Mouse (Mus musculus): ENCODE results near the gene Eif4e3. TPM values are rescaled to one million over a fixed set of nuclear protein-coding genes. Genes with fewer than 3 reads are reported as not detected.

Eif4e3 gene
- polyA plus RNA-seq, 1 experiment from 2014 or later: 19.5 TPM

DNA sequence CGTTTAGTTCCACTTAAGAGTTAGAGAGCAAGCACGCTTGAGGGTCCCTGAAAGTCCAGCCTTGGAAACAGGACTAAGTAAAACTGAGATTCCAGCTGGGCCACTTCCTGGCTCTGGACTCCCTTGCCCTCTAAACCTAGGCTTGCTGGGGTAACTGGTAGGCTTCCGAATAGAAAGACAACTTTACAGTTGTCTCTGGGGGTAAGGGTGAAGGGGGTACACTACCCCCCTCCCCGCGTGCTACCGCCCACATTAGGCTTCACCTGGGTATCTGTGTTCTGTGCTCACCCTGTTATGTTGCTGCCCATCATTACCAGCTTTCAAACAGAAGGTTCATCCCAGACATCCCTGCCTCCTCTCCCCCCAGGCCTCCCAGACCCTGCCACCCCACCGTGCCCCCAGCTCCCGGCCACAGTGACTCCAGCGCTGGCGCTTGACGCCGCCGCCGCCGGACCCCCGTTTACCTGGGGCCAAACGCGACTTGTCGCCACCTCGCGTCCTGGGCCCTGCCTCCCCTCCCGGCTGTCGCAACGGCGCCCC is 25.2 kb upstream of the Eif4e3 start:
- no peak for ATAC-seq (ENCODE audit: low FRiP score, low TSS enrichment)
- Histone ChIP-seq H3K27me3 (ENCODE audit: control insufficient read depth, insufficient read depth, low read length) (peaks cover 58% of the 10 kb centered on the region), H3K4me1 (ENCODE audit: control insufficient read depth, insufficient read depth, low read length) (peaks cover 7% of the 10 kb centered on the region)

DNA sequence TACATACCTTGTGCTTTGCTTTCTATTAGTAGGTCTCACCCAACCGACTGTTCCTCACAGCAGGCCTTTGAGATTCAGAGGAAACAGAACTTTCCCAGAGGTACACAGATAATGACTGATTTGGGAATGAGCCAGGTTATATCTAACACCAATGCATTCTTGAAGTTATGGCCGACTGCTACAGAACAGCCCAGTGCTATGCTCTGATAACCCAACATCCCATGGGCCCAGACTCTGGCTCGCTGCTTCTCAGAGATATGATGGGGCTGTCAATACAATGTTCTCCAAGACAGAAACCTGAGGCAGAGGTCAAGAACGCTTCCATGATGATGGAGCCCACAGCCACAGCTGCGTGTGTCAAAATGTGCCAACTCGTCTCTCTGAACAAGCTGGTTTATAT is 21.9 kb upstream of the Eif4e3 start:
- Histone ChIP-seq H3K36me3 (ENCODE audit: control insufficient read depth, insufficient read depth, low read length) (no peaks in the 10 kb centered on the region), H3K4me2 (replicated peaks; ENCODE audit: low read depth, low read length) (no peak overlapping the region), H3K27me3 (ENCODE audit: control insufficient read depth, insufficient read depth, low read length) (peaks cover 39% of the 10 kb centered on the region), H3K27ac (ENCODE audit: low read depth, low read length) (no peak overlapping the region), H3K9ac (ENCODE audit: low read depth, low read length) (no peak overlapping the region), H3K4me1 (ENCODE audit: control insufficient read depth, insufficient read depth, low read length) (peaks cover 6% of the 10 kb centered on the region), H3K4me3 (ENCODE audit: low read length) (no peak overlapping the region), H3K9me3 (ENCODE audit: control insufficient read depth, low read length) (no peaks in the 10 kb centered on the region)
- ATAC-seq (ENCODE audit: low FRiP score, low TSS enrichment): no peak
- WGBS: 84% methylated on average over 6 of the region's 6 CpGs

More for the DNA sequence above, 25.2 kb upstream of the Eif4e3 start:
- peak overlapping the region; percentile 83 for H3K9ac ChIP-seq (ENCODE audit: low read depth, low read length)
- peak overlapping the region; percentile 96 for H3K4me2 ChIP-seq (replicated peaks; ENCODE audit: low read depth, low read length)
- no peaks in the 10 kb centered on the region for H3K9me3 ChIP-seq (ENCODE audit: control insufficient read depth, low read length)
- WGBS: 6% methylated on average over 24 of the region's 25 CpGs
- peak overlapping the region; percentile 82 for H3K4me3 ChIP-seq (ENCODE audit: low read length)
- no peaks in the 10 kb centered on the region for H3K36me3 ChIP-seq (ENCODE audit: control insufficient read depth, insufficient read depth, low read length)
- H3K27ac ChIP-seq (ENCODE audit: low read depth, low read length): no peak overlapping the region

DNA sequence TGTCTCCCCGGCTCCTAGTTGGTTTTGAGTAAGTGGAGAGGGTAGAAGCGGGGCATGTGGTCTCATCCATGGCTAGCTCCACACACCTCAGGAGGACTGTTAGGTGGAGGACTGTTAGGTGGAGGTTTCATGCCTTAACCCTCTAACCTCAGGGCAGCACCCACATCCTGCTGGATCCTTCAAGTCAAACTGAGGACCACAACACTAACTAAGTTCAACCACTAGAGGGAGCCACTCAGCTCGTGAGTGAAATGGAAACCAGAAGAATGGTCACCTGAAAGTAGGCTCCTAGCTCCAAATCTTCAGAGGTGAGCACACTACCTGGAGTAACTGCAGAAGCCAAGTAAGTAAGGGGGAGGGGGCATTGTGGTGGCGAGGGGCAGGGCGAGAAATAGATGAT is 18.3 kb upstream of the Eif4e3 start:
- 50% methylated on average over 5 of the region's 5 CpGs for WGBS
- H3K4me2 ChIP-seq (replicated peaks; ENCODE audit: low read depth, low read length): no peak overlapping the region

DNA sequence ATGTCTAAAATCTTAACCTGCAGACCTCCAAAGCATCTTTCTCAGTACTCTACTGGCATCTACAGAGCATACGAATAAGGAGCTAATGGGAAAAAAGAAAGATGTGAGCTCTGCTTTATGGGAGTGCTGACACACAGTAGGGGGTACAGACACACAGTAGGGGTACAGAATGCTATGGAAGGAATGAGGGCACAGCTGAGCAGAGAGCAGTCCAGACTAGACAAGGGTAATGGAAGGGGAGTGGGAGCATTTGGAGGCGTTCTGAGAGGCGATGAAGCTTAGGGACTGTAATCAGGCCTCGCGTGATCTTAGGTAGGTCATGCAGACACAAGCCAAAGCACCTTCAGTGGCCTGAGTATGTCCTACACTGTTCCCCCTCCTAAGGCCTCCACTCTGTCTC is 17.4 kb upstream of the Eif4e3 start:
- Histone ChIP-seq H3K9me3 (ENCODE audit: control insufficient read depth, low read length) (no peaks in the 10 kb centered on the region), H3K27me3 (ENCODE audit: control insufficient read depth, insufficient read depth, low read length) (0 out of 2 replicates have a peak, but pooled peaks cover 4% of the 10 kb centered on the region), H3K36me3 (ENCODE audit: control insufficient read depth, insufficient read depth, low read length) (no peaks in the 10 kb centered on the region), H3K4me3 (ENCODE audit: low read length) (no peak overlapping the region), H3K4me2 (replicated peaks; ENCODE audit: low read depth, low read length) (no peak overlapping the region), H3K4me1 (ENCODE audit: control insufficient read depth, insufficient read depth, low read length) (no peaks in the 10 kb centered on the region), H3K9ac (ENCODE audit: low read depth, low read length) (no peak overlapping the region), H3K27ac (ENCODE audit: low read depth, low read length) (no peak overlapping the region)
- no peak for ATAC-seq (ENCODE audit: low FRiP score, low TSS enrichment)
- WGBS: 89% methylated on average over 5 of the region's 5 CpGs

More for the DNA sequence above, 18.3 kb upstream of the Eif4e3 start:
- Histone ChIP-seq H3K4me1 (ENCODE audit: control insufficient read depth, insufficient read depth, low read length) (no peaks in the 10 kb centered on the region), H3K36me3 (ENCODE audit: control insufficient read depth, insufficient read depth, low read length) (no peaks in the 10 kb centered on the region), H3K27me3 (ENCODE audit: control insufficient read depth, insufficient read depth, low read length) (peaks cover 8% of the 10 kb centered on the region; the same call in 1 of the 2 replicates), H3K9me3 (ENCODE audit: control insufficient read depth, low read length) (no peaks in the 10 kb centered on the region), H3K27ac (ENCODE audit: low read depth, low read length) (no peak overlapping the region), H3K4me3 (ENCODE audit: low read length) (no peak overlapping the region), H3K9ac (ENCODE audit: low read depth, low read length) (no peak overlapping the region)
- ATAC-seq (ENCODE audit: low FRiP score, low TSS enrichment): no peak

DNA sequence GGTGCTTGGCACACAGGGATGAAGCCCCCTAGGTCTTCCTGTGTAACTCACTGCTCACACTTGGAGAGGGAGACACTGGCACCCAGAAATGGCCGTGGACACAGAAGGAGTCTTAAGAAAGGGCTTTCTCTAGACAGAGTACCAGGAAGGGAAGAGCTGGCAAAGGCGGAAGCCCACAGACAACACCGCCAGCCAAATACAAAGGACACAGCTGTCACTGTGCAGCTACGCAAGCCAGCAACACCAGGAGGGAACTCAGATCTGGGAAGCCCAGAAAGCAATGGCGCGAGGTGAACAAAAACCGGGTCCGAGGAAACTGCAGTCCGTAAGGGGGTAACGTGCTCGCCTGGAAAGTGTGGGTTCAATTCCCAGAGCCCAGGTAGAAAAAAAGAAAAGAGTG is 11.5 kb upstream of the Eif4e3 start:
- Histone ChIP-seq H3K27ac (ENCODE audit: low read depth, low read length) (no peak overlapping the region), H3K4me3 (ENCODE audit: low read length) (no peak overlapping the region), H3K27me3 (ENCODE audit: control insufficient read depth, insufficient read depth, low read length) (no peaks in the 10 kb centered on the region), H3K4me1 (ENCODE audit: control insufficient read depth, insufficient read depth, low read length) (no peaks in the 10 kb centered on the region), H3K9me3 (ENCODE audit: control insufficient read depth, low read length) (no peaks in the 10 kb centered on the region), H3K9ac (ENCODE audit: low read depth, low read length) (no peak overlapping the region), H3K4me2 (replicated peaks; ENCODE audit: low read depth, low read length) (no peak overlapping the region), H3K36me3 (ENCODE audit: control insufficient read depth, insufficient read depth, low read length) (no peaks in the 10 kb centered on the region)
- WGBS: 88% methylated on average over 11 of the region's 11 CpGs
- ATAC-seq (ENCODE audit: low FRiP score, low TSS enrichment): no peak

DNA sequence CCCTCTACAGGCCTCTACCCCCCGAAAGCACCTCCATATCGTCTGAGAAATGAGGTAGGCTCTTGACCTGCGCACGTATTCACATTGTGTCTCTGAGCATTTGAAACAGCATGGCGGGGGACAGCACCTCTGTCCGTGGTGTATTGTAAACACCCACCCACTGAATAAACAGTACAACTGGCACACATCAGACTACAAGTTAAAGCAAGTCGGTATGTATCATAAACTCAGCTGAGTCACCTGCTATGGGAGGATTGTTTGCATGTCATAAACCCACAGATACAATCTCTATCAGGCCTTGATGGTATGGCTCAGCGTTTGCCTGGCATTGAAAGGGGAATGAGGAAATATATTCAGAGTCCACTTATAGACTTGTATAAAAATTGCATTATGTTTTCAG is 10.8 kb upstream of the Eif4e3 start:
- 83% methylated on average over 8 of the region's 8 CpGs for WGBS
- H3K36me3 ChIP-seq (ENCODE audit: control insufficient read depth, insufficient read depth, low read length): no peaks in the 10 kb centered on the region
- H3K4me2 ChIP-seq (replicated peaks; ENCODE audit: low read depth, low read length): no peak overlapping the region
- H3K4me1 ChIP-seq (ENCODE audit: control insufficient read depth, insufficient read depth, low read length): no peaks in the 10 kb centered on the region
- H3K27ac ChIP-seq (ENCODE audit: low read depth, low read length): no peak overlapping the region
- H3K4me3 ChIP-seq (ENCODE audit: low read length): no peak overlapping the region
- no peak overlapping the region for H3K9ac ChIP-seq (ENCODE audit: low read depth, low read length)
- H3K27me3 ChIP-seq (ENCODE audit: control insufficient read depth, insufficient read depth, low read length): no peaks in the 10 kb centered on the region
- no peaks in the 10 kb centered on the region for H3K9me3 ChIP-seq (ENCODE audit: control insufficient read depth, low read length)
- no peak for ATAC-seq (ENCODE audit: low FRiP score, low TSS enrichment)

DNA sequence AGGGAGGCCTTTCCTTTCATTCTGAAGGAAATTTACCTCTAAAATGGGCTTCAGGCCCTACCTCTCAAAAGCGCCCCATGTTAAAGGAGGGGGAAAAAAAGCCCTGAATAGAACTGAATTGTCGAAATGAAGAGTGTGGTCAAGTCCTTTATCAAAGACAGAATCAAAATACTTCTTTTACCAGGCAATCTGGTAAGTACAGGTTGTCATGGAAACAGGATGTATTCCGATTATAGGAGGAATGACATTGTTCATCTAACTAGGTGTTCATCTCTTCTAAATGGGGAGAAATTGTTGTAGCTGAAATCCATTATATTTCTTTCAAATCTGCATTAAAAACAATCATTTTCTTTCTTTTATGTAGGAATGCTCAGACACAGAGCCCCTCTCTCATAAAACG is 7.9 kb upstream of the Eif4e3 start:
- H3K4me2 ChIP-seq (replicated peaks; ENCODE audit: low read depth, low read length): no peak overlapping the region
- no peaks in the 10 kb centered on the region for H3K9me3 ChIP-seq (ENCODE audit: control insufficient read depth, low read length)
- no peak for ATAC-seq (ENCODE audit: low FRiP score, low TSS enrichment)
- no peaks in the 10 kb centered on the region for H3K4me1 ChIP-seq (ENCODE audit: control insufficient read depth, insufficient read depth, low read length)
- H3K9ac ChIP-seq (ENCODE audit: low read depth, low read length): no peak overlapping the region
- no peaks in the 10 kb centered on the region for H3K27me3 ChIP-seq (ENCODE audit: control insufficient read depth, insufficient read depth, low read length)
- 81% methylated on average over 4 of the region's 4 CpGs for WGBS
- H3K36me3 ChIP-seq (ENCODE audit: control insufficient read depth, insufficient read depth, low read length): no peaks in the 10 kb centered on the region
- H3K27ac ChIP-seq (ENCODE audit: low read depth, low read length): no peak overlapping the region
- no peak overlapping the region for H3K4me3 ChIP-seq (ENCODE audit: low read length)

DNA sequence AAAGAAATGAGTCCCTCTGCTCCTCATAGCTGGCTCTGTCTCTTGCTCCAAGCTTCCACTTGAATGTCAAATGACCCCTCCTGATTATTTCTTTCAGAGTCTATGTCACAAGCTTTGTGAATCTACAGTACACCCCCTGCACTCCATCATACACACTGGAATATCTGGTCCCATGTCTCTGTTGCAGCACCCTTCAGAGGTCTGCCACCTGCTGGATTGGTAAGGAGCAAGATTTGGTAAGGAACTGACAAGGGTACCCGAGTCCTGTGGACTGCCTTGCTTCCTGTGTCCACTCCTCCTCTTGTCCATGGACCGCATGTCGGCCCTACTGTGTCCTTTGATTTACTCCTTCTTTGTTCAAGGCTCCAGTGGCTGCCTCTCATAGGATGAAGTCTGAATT is 5.2 kb upstream of the Eif4e3 start:
- no peak overlapping the region for H3K27ac ChIP-seq (ENCODE audit: low read depth, low read length)
- H3K4me3 ChIP-seq (ENCODE audit: low read length): no peak overlapping the region
- H3K9ac ChIP-seq (ENCODE audit: low read depth, low read length): no peak overlapping the region
- 0 out of 2 replicates have a peak, but pooled peaks cover 4% of the 10 kb centered on the region for H3K4me1 ChIP-seq (ENCODE audit: control insufficient read depth, insufficient read depth, low read length)
- no peaks in the 10 kb centered on the region for H3K9me3 ChIP-seq (ENCODE audit: control insufficient read depth, low read length)
- H3K4me2 ChIP-seq (replicated peaks; ENCODE audit: low read depth, low read length): no peak overlapping the region
- no peak for ATAC-seq (ENCODE audit: low FRiP score, low TSS enrichment)
- no peaks in the 10 kb centered on the region for H3K27me3 ChIP-seq (ENCODE audit: control insufficient read depth, insufficient read depth, low read length)
- no peaks in the 10 kb centered on the region for H3K36me3 ChIP-seq (ENCODE audit: control insufficient read depth, insufficient read depth, low read length)
- 52% methylated on average over 3 of the region's 3 CpGs for WGBS

DNA sequence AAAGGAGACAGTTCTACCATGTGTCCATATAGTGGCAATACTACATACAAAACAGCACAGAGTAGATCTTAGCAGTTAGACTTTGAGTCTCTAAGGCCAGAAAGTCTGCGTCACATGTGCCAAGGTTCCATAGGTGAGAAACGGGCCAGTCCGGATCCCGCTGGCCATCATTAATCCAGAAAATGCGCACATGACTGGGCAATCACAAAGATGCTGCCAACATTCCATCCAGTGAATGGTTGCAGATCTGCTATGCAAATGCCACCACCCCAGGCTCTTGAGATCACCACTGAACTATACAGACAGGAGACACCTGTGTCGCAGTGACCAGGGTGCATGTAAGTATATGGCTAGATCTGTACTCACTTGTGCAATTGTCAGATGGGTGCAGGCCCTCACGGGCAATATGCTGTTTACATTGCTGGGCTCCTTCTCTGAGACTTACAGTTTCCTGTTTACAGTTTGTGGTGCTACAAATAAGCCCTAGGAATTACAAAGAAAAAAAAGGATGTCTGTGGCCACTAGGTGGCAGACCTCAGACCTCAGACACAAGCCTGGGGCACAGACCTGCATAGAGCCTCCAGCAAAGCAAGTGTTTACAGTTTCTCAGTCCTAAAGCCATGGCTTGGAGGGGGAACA is 4.0 kb upstream of the Eif4e3 start:
- Histone ChIP-seq H3K4me1 (ENCODE audit: control insufficient read depth, insufficient read depth, low read length) (0 out of 2 replicates have a peak, but pooled peaks cover 5% of the 10 kb centered on the region), H3K9ac (ENCODE audit: low read depth, low read length) (no peak overlapping the region), H3K27me3 (ENCODE audit: control insufficient read depth, insufficient read depth, low read length) (no peaks in the 10 kb centered on the region), H3K4me3 (ENCODE audit: low read length) (no peak overlapping the region), H3K9me3 (ENCODE audit: control insufficient read depth, low read length) (no peaks in the 10 kb centered on the region), H3K4me2 (replicated peaks; ENCODE audit: low read depth, low read length) (no peak overlapping the region), H3K36me3 (ENCODE audit: control insufficient read depth, insufficient read depth, low read length) (no peaks in the 10 kb centered on the region), H3K27ac (ENCODE audit: low read depth, low read length) (no peak overlapping the region)
- no peak for ATAC-seq (ENCODE audit: low FRiP score, low TSS enrichment)
- WGBS: 78% methylated on average over 7 of the region's 7 CpGs
